In the genomic region with DNA sequence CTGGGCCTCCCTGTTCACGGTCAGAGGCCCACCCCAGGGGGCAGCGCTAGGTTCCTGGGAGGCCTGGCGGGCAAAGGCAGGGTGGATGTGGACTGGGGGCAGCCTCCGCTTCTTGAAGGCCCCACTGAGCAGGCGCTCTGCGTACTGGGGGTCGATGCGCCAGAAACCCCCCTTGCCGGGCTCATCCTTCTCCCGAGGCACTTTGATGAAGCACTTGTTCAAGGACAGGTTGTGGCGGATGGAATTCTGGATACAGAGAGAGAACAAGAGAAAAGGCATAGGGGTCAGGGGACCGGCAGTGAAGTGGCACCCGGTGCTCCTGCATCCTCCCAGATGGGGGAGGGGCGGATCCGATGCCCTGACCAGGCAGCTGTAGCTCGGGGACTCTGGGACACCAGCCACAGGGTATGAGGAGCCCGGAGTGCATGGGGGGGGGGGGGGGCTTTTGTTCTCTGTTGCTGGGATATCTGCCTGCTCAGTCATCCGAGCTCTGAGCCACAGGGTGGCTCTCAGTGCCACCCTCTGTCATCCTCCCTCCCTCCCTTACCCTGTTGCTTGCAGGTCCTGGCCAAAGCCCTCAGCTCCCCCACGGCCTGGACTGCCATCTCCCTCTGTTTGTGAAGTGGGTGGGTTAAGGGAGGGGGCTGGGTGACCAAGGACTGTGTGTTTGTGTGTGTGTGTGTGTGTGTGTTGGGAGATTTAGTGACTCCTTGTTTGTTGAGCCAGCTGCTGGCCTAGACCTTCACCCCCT, we compare ENCODE assay signal across 11 mouse cellular contexts. TPM values are rescaled to one million over a fixed set of nuclear protein-coding genes. Genes with fewer than 3 reads are reported as not detected.
A peak's percentile ranks its signal among the peaks of the same experiment; 100 is the strongest.
DNase-seq lines count a peak whose midpoint lies in the region; ATAC-seq and TF ChIP-seq lines count a peak whose summit lies in the region.
"Had no signal": no experiment of that assay in that cellular context is flagged by ENCODE, and none has a peak within 500 bp of the region (broad histone marks: within the 10 kb centered on the region; RNA-seq: fewer than 3 reads in every experiment).

No protein-coding gene starts in this region.

- no peak for DNase-seq in heart, adult 9 months (ENCODE audit: low spot score in 2 of 2)
- DNase-seq in brain, embryonic 14.5 days (ENCODE audit: low read depth) = peak; percentile 87
- peak; percentile 80 for DNase-seq in hindbrain, embryonic 10.5 days (ENCODE audit: low spot score)
- peak; percentile 75 for DNase-seq in midbrain, embryonic 10.5 days (ENCODE audit: low spot score)
- no peak for DNase-seq in thymus, adult 18-20 months
- no peak for DNase-seq in testis, postnatal 10 days (ENCODE audit: low spot score)
- DNase-seq in adrenal gland, adult 18-20 months (ENCODE audit: low spot score in 2 of 2) = no peak

- no peaks in the 10 kb centered on the region for H3K9me3 ChIP-seq in heart, embryonic 13.5 days
- no peaks in the 10 kb centered on the region for H3K9me3 ChIP-seq in hindbrain, embryonic 10.5 days
- H3K9me3 ChIP-seq in midbrain, embryonic 10.5 days (replicated peaks) = no peaks in the 10 kb centered on the region
- H3K9me3 ChIP-seq: embryonic facial prominence, embryonic 12.5 days had no signal

- H3K4me2 ChIP-seq in heart, embryonic 13.5 days = no peak overlapping the region
- H3K4me2 ChIP-seq: embryonic facial prominence, embryonic 12.5 days had no signal

- H3K27ac ChIP-seq in heart, embryonic 13.5 days (replicated peaks) = no peak overlapping the region
- H3K27ac ChIP-seq in hindbrain, embryonic 10.5 days = peak overlapping the region; percentile 90
- H3K27ac ChIP-seq in midbrain, embryonic 10.5 days (replicated peaks) = peak overlapping the region; percentile 91
- H3K27ac ChIP-seq: embryonic facial prominence, embryonic 12.5 days had no signal

- H3K9ac ChIP-seq in heart, embryonic 13.5 days = peak overlapping the region; percentile 61; the same call in 1 of the 2 replicates
- H3K9ac ChIP-seq: embryonic facial prominence, embryonic 12.5 days had no signal

- peaks cover 47% of the 10 kb centered on the region for H3K4me1 ChIP-seq in heart, embryonic 13.5 days
- peaks cover 91% of the 10 kb centered on the region for H3K4me1 ChIP-seq in hindbrain, embryonic 10.5 days (replicated peaks)
- peaks cover 90% of the 10 kb centered on the region for H3K4me1 ChIP-seq in midbrain, embryonic 10.5 days

- no peaks in the 10 kb centered on the region for H3K36me3 ChIP-seq in heart, embryonic 13.5 days
- peaks cover 5% of the 10 kb centered on the region; the same call in 1 of the 2 replicates for H3K36me3 ChIP-seq in hindbrain, embryonic 10.5 days
- H3K36me3 ChIP-seq in midbrain, embryonic 10.5 days = no peaks in the 10 kb centered on the region
- H3K36me3 ChIP-seq: embryonic facial prominence, embryonic 12.5 days had no signal

- H3K4me3 ChIP-seq in heart, embryonic 13.5 days = no peak overlapping the region
- H3K4me3 ChIP-seq in hindbrain, embryonic 10.5 days = peak overlapping the region; percentile 58
- peak overlapping the region; percentile 71 for H3K4me3 ChIP-seq in midbrain, embryonic 10.5 days
- H3K4me3 ChIP-seq: embryonic facial prominence, embryonic 12.5 days had no signal

- peaks cover 50% of the 10 kb centered on the region for H3K27me3 ChIP-seq in heart, embryonic 13.5 days (replicated peaks)
- H3K27me3 ChIP-seq in hindbrain, embryonic 10.5 days (ENCODE audit: insufficient read depth, poor library complexity, severe bottlenecking) = peaks cover 58% of the 10 kb centered on the region
- peaks cover 59% of the 10 kb centered on the region for H3K27me3 ChIP-seq in midbrain, embryonic 10.5 days (ENCODE audit: low read depth, poor library complexity, severe bottlenecking)

- TF ChIP-seq POLR2A in brain, embryonic 14.5 days (IDR thresholded peaks at IDR 0.05; ENCODE audit: borderline replicate concordance, extremely low read depth, insufficient read depth, insufficient read length, poor library complexity, severe bottlenecking) = no peak

- no peak for TF ChIP-seq CTCF in brain, embryonic 14.5 days (IDR thresholded peaks at IDR 0.05; ENCODE audit: borderline replicate concordance, extremely low read depth, insufficient read depth, insufficient read length)

- no peak for ATAC-seq in heart, embryonic 13.5 days (ENCODE audit: extremely low read depth, insufficient number of reproducible peaks, low FRiP score, low TSS enrichment)

- WGBS in heart, embryonic 13.5 days = 42% methylated on average over 19 of the region's 19 CpGs
- 20% methylated on average over 19 of the region's 19 CpGs for WGBS in hindbrain, embryonic 10.5 days
- WGBS in midbrain, embryonic 10.5 days = 16% methylated on average over 19 of the region's 19 CpGs

RNA-seq across cellular contexts. Expression of a gene that starts 2.8 kb away (rescaled TPM):
- polyA plus RNA-seq in heart, embryonic 13.5 days (2015; fragmentation: Nextera tagmentation; extraction: Ambion mirVana) = 0.09 and 0.14 TPM in 2 replicates
- 22.2 and 29.7 TPM in 2 replicates for polyA plus RNA-seq in brain, embryonic 14.5 days (2012; rRNA removed)
- polyA plus RNA-seq in hindbrain, embryonic 10.5 days (2016; fragmentation: Nextera tagmentation; extraction: Ambion mirVana) = 15.1 and 29.1 TPM in 2 replicates
- 7.1 and 8.4 TPM in 2 replicates for polyA plus RNA-seq in midbrain, embryonic 10.5 days (2016; fragmentation: Nextera tagmentation; extraction: Ambion mirVana)
- under 1 TPM; 0.10 to 0.13 TPM for total RNA-seq in adrenal gland, adult 18-20 months (2021)

RNA-seq across cellular contexts. Expression of a gene that starts 25.4 kb away (rescaled TPM):
- polyA plus RNA-seq in heart, embryonic 13.5 days (2015; fragmentation: Nextera tagmentation; extraction: Ambion mirVana) = 45.0 and 46.0 TPM in 2 replicates
- 96.1 and 112 TPM in 2 replicates for polyA plus RNA-seq in brain, embryonic 14.5 days (2012; rRNA removed)
- 52.2 and 79.2 TPM in 2 replicates for polyA plus RNA-seq in hindbrain, embryonic 10.5 days (2016; fragmentation: Nextera tagmentation; extraction: Ambion mirVana)
- polyA plus RNA-seq in midbrain, embryonic 10.5 days (2016; fragmentation: Nextera tagmentation; extraction: Ambion mirVana) = 57.6 and 71.6 TPM in 2 replicates
- 10 to 100 TPM; 53.4 to 54.2 TPM for total RNA-seq in adrenal gland, adult 18-20 months (2021)

RNA-seq across cellular contexts. Expression of a gene that starts 51.7 kb away (rescaled TPM):
- polyA plus RNA-seq in heart, embryonic 13.5 days (2015; fragmentation: Nextera tagmentation; extraction: Ambion mirVana) = not detected in 2 replicates
- polyA plus RNA-seq in brain, embryonic 14.5 days (2012; rRNA removed) = 0.21 and 0.37 TPM in 2 replicates
- polyA plus RNA-seq in hindbrain, embryonic 10.5 days (2016; fragmentation: Nextera tagmentation; extraction: Ambion mirVana) = 0.11 and 0.33 TPM in 2 replicates
- 0.09 and 0.12 TPM in 2 replicates for polyA plus RNA-seq in midbrain, embryonic 10.5 days (2016; fragmentation: Nextera tagmentation; extraction: Ambion mirVana)
- total RNA-seq in adrenal gland, adult 18-20 months (2021) = under 1 TPM; 0.20 to 0.29 TPM
- total RNA-seq: left cerebral cortex, adult 8-10 months had no signal
- polyA plus RNA-seq: spleen, adult 2 months had no signal

RNA-seq across cellular contexts. Expression of a gene that starts 58.4 kb away (rescaled TPM):
- polyA plus RNA-seq in heart, embryonic 13.5 days (2015; fragmentation: Nextera tagmentation; extraction: Ambion mirVana) = 63.6 and 64.6 TPM in 2 replicates
- 68.6 and 69.3 TPM in 2 replicates for polyA plus RNA-seq in brain, embryonic 14.5 days (2012; rRNA removed)
- 96.2 and 100 TPM in 2 replicates for polyA plus RNA-seq in hindbrain, embryonic 10.5 days (2016; fragmentation: Nextera tagmentation; extraction: Ambion mirVana)
- polyA plus RNA-seq in midbrain, embryonic 10.5 days (2016; fragmentation: Nextera tagmentation; extraction: Ambion mirVana) = 96.1 and 106 TPM in 2 replicates
- 10 to 100 TPM; 72.8 to 75.2 TPM for total RNA-seq in adrenal gland, adult 18-20 months (2021)

Comparison
In these comparisons a context has a peak if more than half of its experiments do, and no peak if none do; other contexts are left out.
1. DNase-seq: peak in brain, embryonic 14.5 days (single experiment), hindbrain, embryonic 10.5 days (single experiment) and midbrain, embryonic 10.5 days (single experiment); none in heart, adult 9 months (0 of 2), thymus, adult 18-20 months (0 of 2), testis, postnatal 10 days (single experiment) and adrenal gland, adult 18-20 months (0 of 2).